ENCODE assay signal across 24 mouse cellular contexts in the genomic region with DNA sequence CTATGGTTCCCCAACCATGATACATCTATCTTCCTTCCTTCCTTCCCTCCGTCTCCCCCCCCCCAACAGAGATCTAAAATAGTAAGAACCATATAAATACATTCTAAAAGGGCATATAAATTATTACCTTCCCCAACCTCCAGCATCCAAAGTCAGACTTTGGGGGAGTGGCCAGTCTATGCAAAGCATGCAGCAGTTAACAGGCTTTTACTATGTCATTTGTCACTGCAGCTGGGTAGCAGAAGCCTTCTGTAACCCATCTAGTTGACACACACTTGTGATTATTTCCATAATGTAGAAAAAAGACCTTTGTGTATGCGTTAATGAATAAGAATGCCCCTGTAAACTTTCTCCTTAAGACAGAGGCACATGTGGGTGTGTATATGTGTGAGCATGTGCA.
DNase-seq lines count a peak whose midpoint lies in the region; ATAC-seq and TF ChIP-seq lines count a peak whose summit lies in the region.
"Had no signal": no experiment of that assay in that cellular context is flagged by ENCODE, and none has a peak within 500 bp of the region (broad histone marks: within the 10 kb centered on the region; RNA-seq: fewer than 3 reads in every experiment).

No protein-coding gene starts in this region.

- H3K9ac ChIP-seq in forebrain, embryonic 13.5 days = no peak overlapping the region
- no peak overlapping the region for H3K9ac ChIP-seq in hindbrain, embryonic 12.5 days
- no peak overlapping the region for H3K9ac ChIP-seq in midbrain, embryonic 15.5 days
- H3K9ac ChIP-seq: heart, embryonic 12.5 days; limb, embryonic 13.5 days; liver, embryonic 13.5 days; lung, embryonic 14.5 days had no signal

- intact Hi-C loops in gastrocnemius, adult 2 months (cut with DNase I) = no loop called here

- 0 out of 2 replicates have a peak overlapping the region, but pooled peaks have one; percentile 2 for H3K4me3 ChIP-seq in forebrain, embryonic 13.5 days
- no peak overlapping the region for H3K4me3 ChIP-seq in forebrain, embryonic 10.5 days
- H3K4me3 ChIP-seq in hindbrain, embryonic 12.5 days = no peak overlapping the region
- H3K4me3 ChIP-seq in midbrain, embryonic 15.5 days = peak overlapping the region; percentile 28
- H3K4me3 ChIP-seq in gastrocnemius, adult 2 months = no peak overlapping the region
- H3K4me3 ChIP-seq: heart, embryonic 12.5 days; limb, embryonic 13.5 days; liver, embryonic 13.5 days had no signal

- no peak overlapping the region for H3K27ac ChIP-seq in forebrain, embryonic 13.5 days
- H3K27ac ChIP-seq in forebrain, embryonic 10.5 days = no peak overlapping the region
- no peak overlapping the region for H3K27ac ChIP-seq in hindbrain, embryonic 12.5 days
- no peak overlapping the region for H3K27ac ChIP-seq in midbrain, embryonic 15.5 days
- no peak overlapping the region for H3K27ac ChIP-seq in gastrocnemius, adult 2 months
- H3K27ac ChIP-seq: limb, embryonic 13.5 days; liver, embryonic 13.5 days had no signal

- no peak for TF ChIP-seq CTCF in brain, embryonic 14.5 days (IDR thresholded peaks at IDR 0.05; ENCODE audit: borderline replicate concordance, extremely low read depth, insufficient read depth, insufficient read length)
- TF ChIP-seq CTCF in gastrocnemius, adult 2 months (IDR thresholded peaks at IDR 0.05) = no peak

- H3K36me3 ChIP-seq in forebrain, embryonic 13.5 days (ENCODE audit: poor library complexity, severe bottlenecking) = no peaks in the 10 kb centered on the region
- no peaks in the 10 kb centered on the region for H3K36me3 ChIP-seq in forebrain, embryonic 10.5 days (replicated peaks)
- no peaks in the 10 kb centered on the region for H3K36me3 ChIP-seq in hindbrain, embryonic 12.5 days
- no peaks in the 10 kb centered on the region for H3K36me3 ChIP-seq in midbrain, embryonic 15.5 days (replicated peaks)
- H3K36me3 ChIP-seq: heart, embryonic 12.5 days; limb, embryonic 13.5 days; liver, embryonic 13.5 days had no signal

- ATAC-seq in forebrain, embryonic 13.5 days = peak; percentile 27; the same call in 1 of the 2 replicates
- ATAC-seq in hindbrain, embryonic 12.5 days (ENCODE audit: low FRiP score) = no peak
- ATAC-seq in midbrain, embryonic 15.5 days (replicated peaks) = peak; percentile 53; the same call in 1 of the 2 replicates
- no peak for ATAC-seq in monocyte, adult 5-6 weeks (replicated peaks; ENCODE audit: insufficient number of reproducible peaks, low FRiP score, low TSS enrichment, poor library complexity, severe bottlenecking)
- ATAC-seq: CD4-positive, CD25-positive, alpha-beta regulatory T cell, adult 4 months; inflammation-experienced regulatory T-cells, adult 6 months; Patski had no signal

- no peaks in the 10 kb centered on the region for H3K9me3 ChIP-seq in forebrain, embryonic 13.5 days (replicated peaks)
- no peaks in the 10 kb centered on the region for H3K9me3 ChIP-seq in forebrain, embryonic 10.5 days
- no peaks in the 10 kb centered on the region for H3K9me3 ChIP-seq in hindbrain, embryonic 12.5 days (replicated peaks)
- no peaks in the 10 kb centered on the region for H3K9me3 ChIP-seq in midbrain, embryonic 15.5 days
- H3K9me3 ChIP-seq: heart, embryonic 12.5 days; limb, embryonic 13.5 days; liver, embryonic 13.5 days had no signal

- H3K27me3 ChIP-seq in forebrain, embryonic 13.5 days = peaks cover 3% of the 10 kb centered on the region; the same call in 1 of the 2 replicates
- peaks cover 48% of the 10 kb centered on the region for H3K27me3 ChIP-seq in forebrain, embryonic 10.5 days (ENCODE audit: poor library complexity, severe bottlenecking)
- peaks cover 9% of the 10 kb centered on the region for H3K27me3 ChIP-seq in hindbrain, embryonic 12.5 days
- 0 out of 2 replicates have a peak, but pooled peaks cover 3% of the 10 kb centered on the region for H3K27me3 ChIP-seq in midbrain, embryonic 15.5 days (replicated peaks)
- H3K27me3 ChIP-seq: heart, embryonic 12.5 days; liver, embryonic 13.5 days had no signal

- no peak for DNase-seq in forebrain, embryonic 10.5 days (ENCODE audit: extremely low spot score, low spot score)
- DNase-seq in brain, embryonic 14.5 days (ENCODE audit: low read depth) = peak; percentile 22
- DNase-seq in retina, embryonic 14.5 days (ENCODE audit: low spot score) = no peak
- DNase-seq in gastrocnemius, adult 2 months = no peak
- DNase-seq: adrenal gland, postnatal 10 days; cerebellum, postnatal 10 days; embryo, embryonic 11 days; heart, postnatal 14 days; kidney, adult 2 months; kidney, postnatal 14 days; liver, embryonic 13.5 days; lung, embryonic 14.5 days; lung, postnatal 36 days; right cerebral cortex, postnatal 14 days; thymus, postnatal 4 days had no signal

- TF ChIP-seq POLR2A in brain, embryonic 14.5 days (IDR thresholded peaks at IDR 0.05; ENCODE audit: borderline replicate concordance, extremely low read depth, insufficient read depth, insufficient read length, poor library complexity, severe bottlenecking) = no peak

- peak overlapping the region; percentile 30 for H3K4me2 ChIP-seq in forebrain, embryonic 13.5 days
- H3K4me2 ChIP-seq in hindbrain, embryonic 12.5 days (replicated peaks) = peak overlapping the region; percentile 30; the same call in 1 of the 2 replicates
- peak overlapping the region; percentile 42 for H3K4me2 ChIP-seq in midbrain, embryonic 15.5 days
- H3K4me2 ChIP-seq: heart, embryonic 12.5 days; limb, embryonic 13.5 days; liver, embryonic 13.5 days; lung, embryonic 14.5 days had no signal

- WGBS in forebrain, embryonic 13.5 days = 69% methylated on average over 2 of the region's 2 CpGs
- 80% methylated on average over 2 of the region's 2 CpGs for WGBS in forebrain, embryonic 10.5 days
- WGBS in hindbrain, embryonic 12.5 days = 60% methylated on average over 2 of the region's 2 CpGs
- 81% methylated on average over 2 of the region's 2 CpGs for WGBS in midbrain, embryonic 15.5 days

- peaks cover 8% of the 10 kb centered on the region; the same call in 1 of the 2 replicates for H3K4me1 ChIP-seq in forebrain, embryonic 13.5 days
- peaks cover 19% of the 10 kb centered on the region for H3K4me1 ChIP-seq in forebrain, embryonic 10.5 days
- H3K4me1 ChIP-seq in hindbrain, embryonic 12.5 days = 0 out of 2 replicates have a peak, but pooled peaks cover 2% of the 10 kb centered on the region
- H3K4me1 ChIP-seq in midbrain, embryonic 15.5 days = no peaks in the 10 kb centered on the region
- H3K4me1 ChIP-seq: heart, embryonic 12.5 days; limb, embryonic 13.5 days; liver, embryonic 13.5 days had no signal

Comparison
In these comparisons a context has a peak if more than half of its experiments do, and no peak if none do; other contexts are left out.
1. H3K4me3 ChIP-seq: peak in forebrain, embryonic 13.5 days (single experiment) and midbrain, embryonic 15.5 days (single experiment); none in forebrain, embryonic 10.5 days (single experiment), hindbrain, embryonic 12.5 days (single experiment) and gastrocnemius, adult 2 months (single experiment).
2. ATAC-seq: peak in forebrain, embryonic 13.5 days (single experiment) and midbrain, embryonic 15.5 days (single experiment); none in hindbrain, embryonic 12.5 days (single experiment) and monocyte, adult 5-6 weeks (single experiment).
3. Peak in every context shown above with its lines, with median percentiles within 50 percentile points of each other: H3K4me2 ChIP-seq.